Mouse (Mus musculus): ENCODE data around the gene Ubac1. TPM values are rescaled to one million over a fixed set of nuclear protein-coding genes. Genes with fewer than 3 reads are reported as not detected.

Gene Ubac1
- 7.5 and 10.3 TPM in 2 replicates for total RNA-seq (2023)

GRCm38 (mm10) chr2:26021561-26022257 is at the start of gene Ubac1:
Gene Ubac1, minus strand, starts transcription at chr2:26021747.

GRCm38 (mm10) chr2:25983159-25983907 is 38.2 kb downstream of the Ubac1 start, which contains the start of gene Camsap1:
Gene Camsap1, minus strand, starts transcription at chr2:25983282.

Other genes with a start within 250 kb of the Ubac1 start
- not detected in 2 replicates for gene Lcn11, start 244.7 kb downstream of the Ubac1 start, total RNA-seq (2023)
- not detected in 2 replicates for gene Gm13539, start 239.5 kb downstream of the Ubac1 start, total RNA-seq (2023)
- not detected in 2 replicates for gene Glt6d1, start 205.9 kb downstream of the Ubac1 start, total RNA-seq (2023)
- not detected in 2 replicates for gene Lcn9, start 198.6 kb downstream of the Ubac1 start, total RNA-seq (2023)
- gene Sohlh1, start 174.5 kb downstream of the Ubac1 start, total RNA-seq (2023) = not detected in 2 replicates
- not detected in 2 replicates for gene Kcnt1, start 158.0 kb downstream of the Ubac1 start, total RNA-seq (2023)
- gene Camsap1, start 38.5 kb downstream of the Ubac1 start, total RNA-seq (2023) = 2.5 and 10.0 TPM in 2 replicates
- gene Nacc2, start 101.5 kb upstream of the Ubac1 start, total RNA-seq (2023) = 1.0 and 1.5 TPM in 2 replicates
- not detected in 2 replicates for gene Lhx3, start 186.5 kb upstream of the Ubac1 start, total RNA-seq (2023)
- 1.7 and 2.0 TPM in 2 replicates for gene Qsox2, start 215.8 kb upstream of the Ubac1 start, total RNA-seq (2023)